Mouse (Mus musculus): ENCODE results near the gene Lix1l. TPM values are rescaled to one million over a fixed set of nuclear protein-coding genes. Genes with fewer than 3 reads are reported as not detected.
A peak's percentile ranks its signal among the peaks of the same experiment; 100 is the strongest.

Lix1l gene
- total and polyA plus RNA-seq, 2 experiments, result 3.1 to 3.3 TPM

DNA sequence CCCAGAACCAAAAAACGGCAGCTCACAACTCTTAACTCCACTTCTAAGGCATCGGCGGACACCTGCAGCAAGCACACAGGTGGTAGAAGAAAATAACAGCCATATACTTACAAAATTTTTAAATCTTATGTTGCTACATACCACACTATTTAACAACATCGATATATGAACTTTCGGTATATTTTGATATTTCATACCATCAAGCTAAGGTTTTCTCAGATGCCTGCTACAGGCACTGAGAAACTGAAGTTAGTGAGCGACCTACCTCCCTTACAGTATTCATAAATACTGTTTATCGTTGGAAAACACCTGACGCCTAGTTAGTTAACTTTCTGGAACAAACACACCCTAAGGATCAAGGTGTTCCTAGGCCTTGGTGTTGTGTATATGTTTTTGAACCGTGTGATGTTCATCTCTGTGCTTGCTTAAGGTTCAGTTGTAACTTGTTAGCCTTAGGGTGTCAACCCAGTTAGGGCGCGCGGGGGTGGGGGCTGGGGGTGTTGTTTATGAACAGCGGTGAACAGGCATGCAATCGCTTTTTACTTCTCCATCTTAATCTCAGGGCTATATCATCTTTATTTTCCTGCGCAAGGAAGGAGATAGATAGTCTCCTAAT, 44.8 kb upstream of the Lix1l start:
- 56% methylated on average over 15 of the region's 15 CpGs for WGBS
- peak overlapping the region; percentile 37; the same call in 1 of the 2 replicates for H3K9ac ChIP-seq (ENCODE audit: low read depth, low read length)
- TF ChIP-seq POLR2A (IDR thresholded peaks at IDR 0.05; ENCODE audit: extremely low read depth, insufficient read depth, low read length), result no peak
- TF ChIP-seq CTCF (IDR thresholded peaks at IDR 0.05; ENCODE audit: low read depth, low read length), result no peak
- H3K36me3 ChIP-seq (ENCODE audit: control insufficient read depth, insufficient read depth, low read length), result peaks cover 25% of the 10 kb centered on the region
- no peak for DNase-seq (ENCODE audit: extremely low read depth, low read depth, low spot score)
- H3K4me3 ChIP-seq (ENCODE audit: insufficient read depth, low read depth, low read length), result no peak overlapping the region
- H3K4me1 ChIP-seq (ENCODE audit: control insufficient read depth, insufficient read depth, low read length), result peaks cover 15% of the 10 kb centered on the region
- H3K27me3 ChIP-seq (ENCODE audit: control insufficient read depth, insufficient read depth, low read length), result no peaks in the 10 kb centered on the region
- H3K79me2 ChIP-seq (ENCODE audit: control insufficient read depth, insufficient read depth, low read length), result peaks cover 3% of the 10 kb centered on the region; the same call in 1 of the 2 replicates
- peak overlapping the region; percentile 70 for H3K27ac ChIP-seq (replicated peaks; ENCODE audit: insufficient read depth, low read depth, low read length)

DNA sequence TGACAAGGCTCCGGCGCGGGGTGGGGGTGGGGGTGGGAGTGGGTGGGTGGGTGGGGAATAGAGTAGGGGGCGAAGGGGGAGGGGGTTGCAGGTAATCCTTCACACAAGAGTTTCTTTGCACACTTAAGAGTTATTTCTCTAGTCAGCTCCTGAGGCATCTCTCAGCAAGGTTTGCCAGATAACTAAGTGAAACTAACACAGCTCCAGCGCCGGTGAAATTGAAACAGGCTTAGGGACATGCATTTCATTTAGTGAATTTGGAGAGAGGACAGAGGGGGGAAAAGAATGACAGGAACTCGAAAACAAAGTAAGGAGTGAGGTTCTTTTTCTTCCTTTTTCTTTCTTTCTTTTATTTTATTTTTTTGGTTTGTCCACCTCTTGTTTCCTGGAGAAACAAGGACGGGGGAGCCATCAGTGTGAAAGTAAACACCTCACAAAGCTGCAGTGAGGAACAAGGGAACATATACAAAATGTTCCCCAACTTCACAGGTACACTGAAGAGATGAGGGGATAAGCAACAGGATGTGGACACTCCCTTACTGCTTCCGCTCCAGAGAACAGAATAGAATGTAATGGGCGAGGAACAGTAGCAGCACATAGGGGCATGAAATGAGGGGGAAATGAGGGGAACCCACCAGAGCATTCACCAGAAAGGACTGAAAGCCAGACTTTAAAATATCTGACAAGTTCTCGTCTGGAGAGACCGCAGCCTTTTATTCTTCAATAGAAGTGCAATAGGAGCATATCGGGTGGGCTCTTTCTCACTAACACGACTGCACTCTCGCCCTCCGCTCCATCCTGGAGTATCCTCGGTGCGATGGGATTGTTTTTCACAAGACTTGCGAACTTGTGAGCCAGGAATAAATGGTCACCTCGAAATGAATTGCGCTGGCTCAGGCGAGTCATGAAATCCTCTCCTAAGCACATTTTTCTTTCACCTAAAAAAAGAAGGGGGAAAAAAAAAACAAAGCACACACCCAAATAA, 44.0 kb upstream of the Lix1l start:
- WGBS, result 4% methylated on average over 22 of the region's 22 CpGs
- peak; percentile 50 for DNase-seq (ENCODE audit: extremely low read depth, low read depth, low spot score)
- H3K27me3 ChIP-seq (ENCODE audit: control insufficient read depth, insufficient read depth, low read length), result no peaks in the 10 kb centered on the region
- peaks cover 3% of the 10 kb centered on the region; the same call in 1 of the 2 replicates for H3K79me2 ChIP-seq (ENCODE audit: control insufficient read depth, insufficient read depth, low read length)
- H3K27ac ChIP-seq (replicated peaks; ENCODE audit: insufficient read depth, low read depth, low read length), result peak overlapping the region; percentile 72
- H3K9ac ChIP-seq (ENCODE audit: low read depth, low read length), result peak overlapping the region; percentile 62
- H3K4me3 ChIP-seq (ENCODE audit: insufficient read depth, low read depth, low read length), result peak overlapping the region; percentile 36
- peaks cover 29% of the 10 kb centered on the region for H3K36me3 ChIP-seq (ENCODE audit: control insufficient read depth, insufficient read depth, low read length)
- TF ChIP-seq POLR2A (IDR thresholded peaks at IDR 0.05; ENCODE audit: extremely low read depth, insufficient read depth, low read length) (no peak), CTCF (IDR thresholded peaks at IDR 0.05; ENCODE audit: low read depth, low read length) (no peak)
- H3K4me1 ChIP-seq (ENCODE audit: control insufficient read depth, insufficient read depth, low read length), result peaks cover 14% of the 10 kb centered on the region

GRCm38 (mm10) chr3:96557694-96558093, 43.3 kb upstream of the Lix1l start, which contains the start of gene Txnip:
Gene Txnip, plus strand, starts transcription at chr3:96557957.
- peaks cover 14% of the 10 kb centered on the region for H3K4me1 ChIP-seq (ENCODE audit: control insufficient read depth, insufficient read depth, low read length)

DNA sequence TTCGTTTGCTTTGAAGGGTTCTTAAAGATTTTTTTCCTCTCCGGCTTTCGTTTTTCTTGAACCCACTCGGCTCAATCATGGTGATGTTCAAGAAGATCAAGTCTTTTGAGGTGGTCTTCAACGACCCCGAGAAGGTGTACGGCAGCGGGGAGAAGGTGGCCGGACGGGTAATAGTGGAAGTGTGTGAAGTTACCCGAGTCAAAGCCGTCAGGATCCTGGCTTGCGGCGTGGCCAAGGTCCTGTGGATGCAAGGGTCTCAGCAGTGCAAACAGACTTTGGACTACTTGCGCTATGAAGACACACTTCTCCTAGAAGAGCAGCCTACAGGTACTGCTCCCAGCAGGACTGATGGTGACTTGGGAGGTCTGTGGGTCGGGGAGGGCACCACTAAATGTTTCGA, 42.8 kb upstream of the Lix1l start:
- no peak for DNase-seq (ENCODE audit: extremely low read depth, low read depth, low spot score)
- no peak for TF ChIP-seq CTCF (IDR thresholded peaks at IDR 0.05; ENCODE audit: low read depth, low read length)
- 0 out of 2 replicates have a peak, but pooled peaks have one; percentile 21 for TF ChIP-seq POLR2A (IDR thresholded peaks at IDR 0.05; ENCODE audit: extremely low read depth, insufficient read depth, low read length)
- H3K9ac ChIP-seq (ENCODE audit: low read depth, low read length), result peak overlapping the region; percentile 80
- peak overlapping the region; percentile 79 for H3K27ac ChIP-seq (replicated peaks; ENCODE audit: insufficient read depth, low read depth, low read length)
- H3K27me3 ChIP-seq (ENCODE audit: control insufficient read depth, insufficient read depth, low read length), result no peaks in the 10 kb centered on the region
- peak overlapping the region; percentile 68 for H3K4me3 ChIP-seq (ENCODE audit: insufficient read depth, low read depth, low read length)
- H3K36me3 ChIP-seq (ENCODE audit: control insufficient read depth, insufficient read depth, low read length), result peaks cover 29% of the 10 kb centered on the region
- WGBS, result under 1% methylated on average over 17 of the region's 17 CpGs
- peaks cover 3% of the 10 kb centered on the region; the same call in 1 of the 2 replicates for H3K79me2 ChIP-seq (ENCODE audit: control insufficient read depth, insufficient read depth, low read length)
- H3K4me1 ChIP-seq (ENCODE audit: control insufficient read depth, insufficient read depth, low read length), result peaks cover 14% of the 10 kb centered on the region

More at GRCm38 (mm10) chr3:96557694-96558093, 43.3 kb upstream of the Lix1l start, which contains the start of gene Txnip:
- Histone ChIP-seq H3K9ac (ENCODE audit: low read depth, low read length) (peak within 1 kb of the TSS; percentile 87), H3K79me2 (ENCODE audit: control insufficient read depth, insufficient read depth, low read length) (peaks cover 3% of the 10 kb centered on the region; the same call in 1 of the 2 replicates), H3K27ac (replicated peaks; ENCODE audit: insufficient read depth, low read depth, low read length) (peak within 1 kb of the TSS; percentile 79), H3K27me3 (ENCODE audit: control insufficient read depth, insufficient read depth, low read length) (no peaks in the 10 kb centered on the region), H3K36me3 (ENCODE audit: control insufficient read depth, insufficient read depth, low read length) (peaks cover 29% of the 10 kb centered on the region), H3K4me3 (ENCODE audit: insufficient read depth, low read depth, low read length) (peak within 1 kb of the TSS; percentile 68)
- DNase-seq (ENCODE audit: extremely low read depth, low read depth, low spot score), result peak; percentile 93
- WGBS, result under 1% methylated on average over 26 of the region's 26 CpGs
- TF ChIP-seq POLR2A (IDR thresholded peaks at IDR 0.05; ENCODE audit: extremely low read depth, insufficient read depth, low read length), result peak; percentile 97
- TF ChIP-seq CTCF (IDR thresholded peaks at IDR 0.05; ENCODE audit: low read depth, low read length), result peak; percentile 23; the same call in 1 of the 2 replicates

- Histone ChIP-seq H3K27me3 (ENCODE audit: control insufficient read depth, insufficient read depth, low read length) (no peaks in the 10 kb centered on the region), H3K4me3 (ENCODE audit: insufficient read depth, low read depth, low read length) (peak overlapping the region; percentile 68), H3K27ac (replicated peaks; ENCODE audit: insufficient read depth, low read depth, low read length) (peak overlapping the region; percentile 79), H3K36me3 (ENCODE audit: control insufficient read depth, insufficient read depth, low read length) (peaks cover 29% of the 10 kb centered on the region), H3K4me1 (ENCODE audit: control insufficient read depth, insufficient read depth, low read length) (peaks cover 16% of the 10 kb centered on the region), H3K79me2 (ENCODE audit: control insufficient read depth, insufficient read depth, low read length) (peaks cover 3% of the 10 kb centered on the region; the same call in 1 of the 2 replicates), H3K9ac (ENCODE audit: low read depth, low read length) (peak overlapping the region; percentile 87)
- peak; percentile 28 for DNase-seq (ENCODE audit: extremely low read depth, low read depth, low spot score)
- 37% methylated on average over 10 of the region's 10 CpGs for WGBS
- no peak for TF ChIP-seq POLR2A (IDR thresholded peaks at IDR 0.05; ENCODE audit: extremely low read depth, insufficient read depth, low read length)
- TF ChIP-seq CTCF (IDR thresholded peaks at IDR 0.05; ENCODE audit: low read depth, low read length), result no peak
These were observed 42.2 kb upstream of the Lix1l start for GRCm38 (mm10) chr3:96558668-96559196.

Measured in liver, adult 2 months (tissue).